Mouse (Mus musculus) MEL (cell line): ENCODE data around the gene Cmya5. TPM values are rescaled to one million over a fixed set of nuclear protein-coding genes. Genes with fewer than 3 reads are reported as not detected.
A peak's percentile ranks its signal among the peaks of the same experiment; 100 is the strongest.

Source experiments
- DNase-seq: peaks from one replicate; pipeline ENCODE4 v3.0.0; 2011; ENCODE audit warnings: low read depth, low spot score
- H3K27ac ChIP-seq: 2 replicates; pipeline ENCODE4 v1.5.1; 2012; ENCODE audit warnings: low read depth, mild to moderate bottlenecking, control low read depth, low read length, moderate library complexity; ENCODE audit not compliant: control insufficient read depth
- H3K27me3 ChIP-seq, 2 experiments: fragments of 150-350 bp in 1 of 2; sonication (generic) in 1 of 2; 2 replicates each; pipeline ENCODE4 v1.6.1; 2012; ENCODE audit warnings: low read length in 2 of 2, mild to moderate bottlenecking in 2 of 2, improper control_type of control experiment in 1 of 2, moderate library complexity in 1 of 2; ENCODE audit not compliant: insufficient read depth in 2 of 2, control insufficient read depth in 1 of 2
- H3K36me3 ChIP-seq, 2 experiments: 2 replicates each; pipeline ENCODE4 v1.6.1; 2012 to 2014; ENCODE audit warnings: low read length in 2 of 2, improper control_type of control experiment in 1 of 2, inconsistent platforms in 1 of 2, mild to moderate bottlenecking in 1 of 2; ENCODE audit not compliant: insufficient read depth in 2 of 2, control insufficient read depth in 1 of 2
- H3K4me1 ChIP-seq, 2 experiments: fragments of 150-350 bp in 1 of 2; sonication (generic) in 1 of 2; 2 replicates each; pipeline ENCODE4 v1.6.1; 2012; ENCODE audit warnings: low read length in 2 of 2, improper control_type of control experiment in 1 of 2, mild to moderate bottlenecking in 1 of 2; ENCODE audit not compliant: insufficient read depth in 2 of 2, control insufficient read depth in 1 of 2
- H3K4me3 ChIP-seq, 2 experiments: fragments of 150-350 bp in 1 of 2; sonication (generic) in 1 of 2; 2 replicates each; pipeline ENCODE4 v1.5.1; 2012; ENCODE audit warnings: low read depth in 2 of 2, low read length in 2 of 2, mild to moderate bottlenecking in 2 of 2, moderate library complexity in 2 of 2, control low read depth in 1 of 2, improper control_type of control experiment in 1 of 2; ENCODE audit not compliant: control insufficient read depth in 1 of 2, insufficient read depth in 1 of 2
- H3K79me2 ChIP-seq: 2 replicates; pipeline ENCODE4 v1.6.1; 2012; ENCODE audit warnings: mild to moderate bottlenecking, low read length, moderate library complexity; ENCODE audit not compliant: control insufficient read depth, poor library complexity, insufficient read depth
- H3K9ac ChIP-seq: 2 replicates; pipeline ENCODE4 v1.6.1; 2012; ENCODE audit warnings: low read depth, mild to moderate bottlenecking, control low read depth, low read length, moderate library complexity; ENCODE audit not compliant: control insufficient read depth, poor library complexity, severe bottlenecking
- H3K9me3 ChIP-seq: fragments of 150-350 bp; sonication (generic); replicated peaks from 2 replicates; pipeline ENCODE4 v1.6.1; 2012; ENCODE audit warnings: mild to moderate bottlenecking, low read length, improper control_type of control experiment, moderate library complexity; ENCODE audit not compliant: insufficient read depth
- BHLHE40 ChIP-seq: IDR thresholded peaks from 2 replicates; pipeline ENCODE4 v1.6.1; 2012; ENCODE audit warnings: low read depth, mild to moderate bottlenecking, inconsistent platforms, low read length, improper control_type of control experiment, borderline replicate concordance
- CHD1 ChIP-seq: IDR thresholded peaks from 2 replicates; pipeline ENCODE4 v1.6.1; 2012; ENCODE audit warnings: low read depth, mild to moderate bottlenecking, inconsistent platforms, low read length, improper control_type of control experiment
- CHD2 ChIP-seq: IDR thresholded peaks from 2 replicates; pipeline ENCODE4 v1.6.1; 2011; ENCODE audit warnings: low read length, improper control_type of control experiment
- CTCF ChIP-seq, 3 experiments: IDR thresholded peaks in 2 of 3; conservative IDR thresholded peaks in 1 of 3; 2 replicates each; pipeline ENCODE4 v1.5.1; 2011 to 2012; ENCODE audit warnings: low read length in 3 of 3, low read depth in 2 of 3, mild to moderate bottlenecking in 2 of 3, improper control_type of control experiment in 1 of 3, inconsistent platforms in 1 of 3, mixed read lengths in 1 of 3, moderate library complexity in 1 of 3; ENCODE audit not compliant: control insufficient read depth in 1 of 3, insufficient read depth in 1 of 3, poor library complexity in 1 of 3, severe bottlenecking in 1 of 3
- E2F4 ChIP-seq: IDR thresholded peaks from 2 replicates; pipeline ENCODE4 v1.6.1; 2011; ENCODE audit warnings: low read depth, low read length, improper control_type of control experiment, borderline replicate concordance
- GABPA ChIP-seq: IDR thresholded peaks from 2 replicates; pipeline ENCODE4 v1.6.1; 2012; ENCODE audit warnings: low read depth, mild to moderate bottlenecking, inconsistent platforms, low read length, improper control_type of control experiment, moderate library complexity
- MAX ChIP-seq: IDR thresholded peaks from 2 replicates; pipeline ENCODE4 v1.6.1; 2011; ENCODE audit warnings: low read length, improper control_type of control experiment
- MYC ChIP-seq: IDR thresholded peaks from 2 replicates; pipeline ENCODE4 v1.6.1; 2011; ENCODE audit warnings: low read depth, mild to moderate bottlenecking, low read length, improper control_type of control experiment, moderate library complexity
- POLR2AphosphoS2 ChIP-seq: IDR thresholded peaks from 2 replicates; pipeline ENCODE4 v1.6.1; 2011; ENCODE audit warnings: low read length, improper control_type of control experiment
- RAD21 ChIP-seq: IDR thresholded peaks from 2 replicates; pipeline ENCODE4 v1.6.1; 2011; ENCODE audit warnings: mild to moderate bottlenecking, low read depth, low read length, improper control_type of control experiment
- SIN3A ChIP-seq: IDR thresholded peaks from 2 replicates; pipeline ENCODE4 v1.6.1; 2012; ENCODE audit warnings: low read length, improper control_type of control experiment, inconsistent platforms
- SMC3 ChIP-seq: IDR thresholded peaks from 2 replicates; pipeline ENCODE4 v1.6.1; 2011; ENCODE audit warnings: low read depth, low read length, improper control_type of control experiment
- TAL1 ChIP-seq: IDR thresholded peaks from 2 replicates; pipeline ENCODE4 v1.6.1; 2012; ENCODE audit warnings: mild to moderate bottlenecking, inconsistent platforms, low read length, moderate library complexity, mixed read lengths
- UBTF ChIP-seq: IDR thresholded peaks from 2 replicates; pipeline ENCODE4 v1.6.1; 2012; ENCODE audit warnings: low read depth, mild to moderate bottlenecking, inconsistent platforms, low read length, improper control_type of control experiment, moderate library complexity, borderline replicate concordance; ENCODE audit not compliant: insufficient read depth
- ZC3H11A ChIP-seq: IDR thresholded peaks from 2 replicates; pipeline ENCODE4 v1.6.1; 2012; ENCODE audit warnings: low read depth, mild to moderate bottlenecking, inconsistent platforms, low read length, improper control_type of control experiment
- ZMIZ1 ChIP-seq: IDR thresholded peaks from 2 replicates; pipeline ENCODE4 v1.6.1; 2012; ENCODE audit warnings: low read depth, mild to moderate bottlenecking, inconsistent platforms, low read length, improper control_type of control experiment, moderate library complexity
- polyA plus RNA-seq, 2 experiments: library from polyadenylated mRNA; stranded (reverse) in 1 of 2; unstranded in 1 of 2; fragments of >175 nt in 1 of 2; fragments of >200 nt in 1 of 2; gene quantifications; 2 replicates each; pipeline versions ENCODE4 v1.2.1 to v1.2.4; 2012; ENCODE audit warnings: low replicate concordance in 2 of 2, low read depth in 1 of 2; ENCODE audit not compliant: insufficient read length in 2 of 2, insufficient read depth in 1 of 2, missing spikeins in 1 of 2
- total RNA-seq: library from RNA; depleted of rRNA; stranded (reverse); fragments of 300-350 nt; gene quantifications from 2 replicates; pipeline ENCODE4 v1.2.3, GENCODE M21; 2012

Cmya5 gene
- total and polyA plus RNA-seq, 3 experiments, result under 0.01 TPM; not detected in 2

- Histone ChIP-seq H3K4me1 (no peaks in the 10 kb centered on the region), H3K9me3 (no peaks in the 10 kb centered on the region), H3K27ac (no peak overlapping the region), H3K27me3 (no peaks in the 10 kb centered on the region), H3K36me3 (no peaks in the 10 kb centered on the region), H3K79me2 (no peaks in the 10 kb centered on the region), H3K4me3 (no peak overlapping the region), H3K9ac (no peak overlapping the region)
- peak; percentile 16 to 53 (median 29); a peak in 3 of 6 replicates for TF ChIP-seq CTCF (IDR thresholded peaks at IDR 0.05 in 2 of 3, conservative IDR thresholded peaks at IDR 0.05 in 1 of 3; ENCODE audit: control insufficient read depth in 1 of 3, insufficient read depth in 1 of 3, low read depth in 2 of 3, low read length in 3 of 3, poor library complexity in 1 of 3, severe bottlenecking in 1 of 3)
- TF ChIP-seq SIN3A, result no peak
- no peak for TF ChIP-seq UBTF
- TF ChIP-seq TAL1, result no peak
- TF ChIP-seq MYC, result no peak
- TF ChIP-seq RAD21, result peak; percentile 23
- TF ChIP-seq SMC3, result peak; percentile 62
- TF ChIP-seq CHD2, result no peak
- TF ChIP-seq ZC3H11A, result peak; percentile 31
- TF ChIP-seq E2F4, result no peak
- TF ChIP-seq MAX, result no peak
- no peak for TF ChIP-seq BHLHE40
- no peak for TF ChIP-seq CHD1
- TF ChIP-seq POLR2AphosphoS2, result no peak
- no peak for TF ChIP-seq GABPA
- peak; percentile 13 for DNase-seq
These were observed 75.0 kb downstream of the Cmya5 start for GRCm38 (mm10) chr13:93069481-93069880.

DNA sequence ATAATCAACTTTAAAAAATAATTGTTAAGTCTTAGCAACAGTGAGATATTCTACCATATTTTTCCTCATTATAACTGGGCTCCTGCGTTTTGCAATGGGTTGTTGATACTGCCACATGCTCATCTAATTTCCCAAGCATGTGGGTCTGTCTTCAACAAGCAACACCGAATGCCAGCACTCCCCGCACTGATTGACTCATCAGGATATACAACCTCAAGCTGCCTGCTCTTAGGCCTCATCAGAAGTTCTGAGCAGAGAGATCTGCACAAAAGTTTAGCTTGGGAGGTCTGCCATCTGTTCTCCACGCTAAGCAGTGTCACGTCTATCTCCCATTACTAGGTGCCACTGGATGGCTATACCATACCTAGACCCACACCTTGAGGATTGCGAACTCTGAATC lies 76.2 kb downstream of the Cmya5 start:
- no peaks in the 10 kb centered on the region for H3K9me3 ChIP-seq
- no peak overlapping the region for H3K27ac ChIP-seq
- H3K9ac ChIP-seq, result no peak overlapping the region
- no peaks in the 10 kb centered on the region; a peak in 1 of 4 replicates for H3K4me1 ChIP-seq
- no peak for TF ChIP-seq CTCF (IDR thresholded peaks at IDR 0.05 in 2 of 3, conservative IDR thresholded peaks at IDR 0.05 in 1 of 3; ENCODE audit: control insufficient read depth in 1 of 3, insufficient read depth in 1 of 3, low read depth in 2 of 3, low read length in 3 of 3, poor library complexity in 1 of 3, severe bottlenecking in 1 of 3)
- TF ChIP-seq ZMIZ1, result no peak
- H3K4me3 ChIP-seq, result no peak overlapping the region
- DNase-seq, result no peak
- no peaks in the 10 kb centered on the region; a peak in 1 of 4 replicates for H3K36me3 ChIP-seq
- H3K79me2 ChIP-seq, result no peaks in the 10 kb centered on the region
- H3K27me3 ChIP-seq, result no peaks in the 10 kb centered on the region
